ENCODE assay signal across 1 mouse cellular context in genomic region chr1:105729246-105729645, GRCm38 (mm10). TPM values are rescaled to one million over a fixed set of nuclear protein-coding genes. Genes with fewer than 3 reads are reported as not detected.
"Had no signal": no experiment of that assay in that cellular context is flagged by ENCODE, and none has a peak within 500 bp of the region (broad histone marks: within the 10 kb centered on the region; RNA-seq: fewer than 3 reads in every experiment).

No protein-coding gene starts in this region.

RNA-seq across cellular contexts. Expression of gene Tnfrsf11a, which starts 51.3 kb away (rescaled TPM):
- total RNA-seq: megakaryocyte-erythroid progenitor cell, adult 5-6 weeks had no signal
